Mouse (Mus musculus) forebrain, embryonic 11.5 days (tissue): ENCODE results near the gene Taf3. TPM values are rescaled to one million over a fixed set of nuclear protein-coding genes. Genes with fewer than 3 reads are reported as not detected.

Experiments used
- ATAC-seq: fragments of 200-750 bp; cut with Nextera tagmentation; replicated peaks from 2 replicates; pipeline ENCODE4 v1.8.0; 2017; ENCODE audit warnings: moderate TSS enrichment; ENCODE audit not compliant: low FRiP score
- DNase-seq: peaks from one replicate; pipeline ENCODE4 v3.0.0-alpha.2; 2017; ENCODE audit warnings: low spot score
- H3K27ac ChIP-seq: fragments of 300-500 bp; sonication (generic); 2 replicates; pipeline ENCODE4 v1.5.1; 2014; ENCODE audit warnings: low read depth, low read length
- H3K27me3 ChIP-seq: fragments of 300-500 bp; sonication (generic); 2 replicates; pipeline ENCODE4 v1.6.1; 2014; ENCODE audit warnings: mild to moderate bottlenecking, low read length, mixed read lengths; ENCODE audit not compliant: control insufficient read depth, insufficient read depth
- H3K36me3 ChIP-seq: fragments of 300-500 bp; sonication (generic); 2 replicates; pipeline ENCODE4 v1.6.1; 2014; ENCODE audit warnings: mild to moderate bottlenecking, low read length, moderate library complexity, mixed read lengths; ENCODE audit not compliant: control insufficient read depth, insufficient read depth
- H3K4me1 ChIP-seq: fragments of 300-500 bp; sonication (generic); replicated peaks from 2 replicates; pipeline ENCODE4 v1.6.1; 2014; ENCODE audit warnings: low read length, mixed read lengths; ENCODE audit not compliant: control insufficient read depth, insufficient read depth
- H3K4me2 ChIP-seq: fragments of 300-500 bp; sonication (generic); 2 replicates; pipeline ENCODE4 v1.6.1; 2014; ENCODE audit warnings: low read depth, mild to moderate bottlenecking, low read length, moderate library complexity, mixed read lengths; ENCODE audit not compliant: severe bottlenecking
- H3K4me3 ChIP-seq: fragments of 300-500 bp; sonication (generic); 2 replicates; pipeline ENCODE4 v1.5.1; 2014; ENCODE audit warnings: low read depth, low read length
- H3K9ac ChIP-seq: fragments of 300-500 bp; sonication (generic); 2 replicates; pipeline ENCODE4 v1.6.1; 2014; ENCODE audit warnings: low read length
- H3K9me3 ChIP-seq: fragments of 300-500 bp; sonication (generic); 2 replicates; pipeline ENCODE4 v1.6.1; 2016; ENCODE audit warnings: low read length, mixed read lengths; ENCODE audit not compliant: control insufficient read depth
- WGBS: fragments of 180-500 bp; shearing (Covaris S2); extraction: QIAGEN DNeasy Blood & Tissue Kit; methylation state at CpG from one replicate; pipeline ENCODE4 v1.1.7; 2014; 5-methylcytosine and 5-hydroxymethylcytosine counted together
- polyA plus RNA-seq: library from polyadenylated mRNA; unstranded; fragments of >200 nt; fragmentation: Nextera tagmentation; extraction: Ambion mirVana; gene quantifications from 2 replicates; pipeline ENCODE4 v1.2.1, GENCODE M21; 2014

The Taf3 gene
- polyA plus RNA-seq, 1 experiment from 2014 or later, result 18.8 TPM

GRCm38 (mm10) chr2:10003358-10003757 is 45.0 kb downstream of the Taf3 start:
- H3K9ac ChIP-seq, result no peak overlapping the region
- H3K36me3 ChIP-seq, result no peaks in the 10 kb centered on the region
- H3K27me3 ChIP-seq, result no peaks in the 10 kb centered on the region
- H3K9me3 ChIP-seq, result no peaks in the 10 kb centered on the region
- no peak overlapping the region for H3K4me3 ChIP-seq
- 92% methylated on average over 5 of the region's 5 CpGs for WGBS
- no peak overlapping the region for H3K4me2 ChIP-seq
- DNase-seq (no peak), ATAC-seq (peak; percentile 36)
- no peak overlapping the region for H3K27ac ChIP-seq
- no peaks in the 10 kb centered on the region for H3K4me1 ChIP-seq

GRCm38 (mm10) chr2:10001591-10001990 is 46.8 kb downstream of the Taf3 start:
- ATAC-seq (no peak), DNase-seq (no peak)
- Histone ChIP-seq H3K36me3 (no peaks in the 10 kb centered on the region), H3K4me1 (no peaks in the 10 kb centered on the region), H3K4me2 (no peak overlapping the region), H3K9ac (no peak overlapping the region), H3K27ac (no peak overlapping the region), H3K27me3 (no peaks in the 10 kb centered on the region), H3K9me3 (no peaks in the 10 kb centered on the region), H3K4me3 (no peak overlapping the region)
- 88% methylated on average over 2 of the region's 2 CpGs for WGBS

- WGBS, result 94% methylated on average over 7 of the region's 7 CpGs
- Histone ChIP-seq H3K9me3 (no peaks in the 10 kb centered on the region), H3K27ac (no peak overlapping the region), H3K36me3 (no peaks in the 10 kb centered on the region), H3K4me2 (no peak overlapping the region), H3K27me3 (no peaks in the 10 kb centered on the region), H3K4me1 (no peaks in the 10 kb centered on the region), H3K4me3 (no peak overlapping the region), H3K9ac (no peak overlapping the region)
- DNase-seq, result no peak
- no peak for ATAC-seq
Measured at GRCm38 (mm10) chr2:9997535-9997934, 50.9 kb downstream of the Taf3 start.

GRCm38 (mm10) chr2:9996111-9996510 is 52.3 kb downstream of the Taf3 start:
- H3K9ac ChIP-seq, result no peak overlapping the region
- no peaks in the 10 kb centered on the region for H3K9me3 ChIP-seq
- no peaks in the 10 kb centered on the region for H3K27me3 ChIP-seq
- ATAC-seq (no peak), DNase-seq (no peak)
- WGBS, result 88% methylated on average over 5 of the region's 5 CpGs
- H3K27ac ChIP-seq, result no peak overlapping the region
- H3K4me1 ChIP-seq, result no peaks in the 10 kb centered on the region
- no peak overlapping the region for H3K4me3 ChIP-seq
- no peak overlapping the region for H3K4me2 ChIP-seq
- H3K36me3 ChIP-seq, result no peaks in the 10 kb centered on the region

- ATAC-seq, result no peak
- no peak for DNase-seq
- no peaks in the 10 kb centered on the region for H3K9me3 ChIP-seq
- no peak overlapping the region for H3K4me2 ChIP-seq
- no peak overlapping the region for H3K27ac ChIP-seq
- no peaks in the 10 kb centered on the region for H3K27me3 ChIP-seq
- peaks cover 6% of the 10 kb centered on the region for H3K4me1 ChIP-seq
- WGBS, result 42% methylated on average over 4 of the region's 4 CpGs
- H3K4me3 ChIP-seq, result no peak overlapping the region
- H3K36me3 ChIP-seq, result no peaks in the 10 kb centered on the region
- H3K9ac ChIP-seq, result no peak overlapping the region
Measured at GRCm38 (mm10) chr2:9990690-9991229, 57.6 kb downstream of the Taf3 start.

GRCm38 (mm10) chr2:9989649-9990547 is 58.5 kb downstream of the Taf3 start:
- peaks cover 6% of the 10 kb centered on the region for H3K4me1 ChIP-seq
- DNase-seq (no peak), ATAC-seq (no peak)
- no peak overlapping the region for H3K9ac ChIP-seq
- no peak overlapping the region for H3K4me3 ChIP-seq
- H3K36me3 ChIP-seq, result no peaks in the 10 kb centered on the region
- no peak overlapping the region for H3K27ac ChIP-seq
- H3K9me3 ChIP-seq, result no peaks in the 10 kb centered on the region
- no peak overlapping the region for H3K4me2 ChIP-seq
- no peaks in the 10 kb centered on the region for H3K27me3 ChIP-seq
- 74% methylated on average over 17 of the region's 17 CpGs for WGBS

- peaks cover 6% of the 10 kb centered on the region for H3K4me1 ChIP-seq
- WGBS, result 88% methylated on average over 4 of the region's 4 CpGs
- H3K36me3 ChIP-seq, result no peaks in the 10 kb centered on the region
- no peak overlapping the region for H3K4me3 ChIP-seq
- DNase-seq, result no peak
- no peaks in the 10 kb centered on the region for H3K27me3 ChIP-seq
- H3K9ac ChIP-seq, result no peak overlapping the region
- ATAC-seq, result no peak
- H3K27ac ChIP-seq, result no peak overlapping the region
- no peaks in the 10 kb centered on the region for H3K9me3 ChIP-seq
- no peak overlapping the region for H3K4me2 ChIP-seq
Measured at GRCm38 (mm10) chr2:9988290-9988689, 60.1 kb downstream of the Taf3 start.

- H3K4me2 ChIP-seq, result no peak overlapping the region
- 0 out of 2 replicates have a peak, but pooled peaks have one; percentile 53 for ATAC-seq
- WGBS, result 8% methylated on average over 6 of the region's 6 CpGs
Measured at GRCm38 (mm10) chr2:9985979-9986447, 62.4 kb downstream of the Taf3 start.

More at GRCm38 (mm10) chr2:9985979-9986447, 62.4 kb downstream of the Taf3 start:
- Histone ChIP-seq H3K27me3 (no peaks in the 10 kb centered on the region), H3K9me3 (no peaks in the 10 kb centered on the region), H3K36me3 (no peaks in the 10 kb centered on the region), H3K27ac (no peak overlapping the region), H3K4me3 (no peak overlapping the region), H3K4me1 (peaks cover 7% of the 10 kb centered on the region), H3K9ac (no peak overlapping the region)
- no peak for DNase-seq
